Mouse (Mus musculus) limb, embryonic 14.5 days (tissue): ENCODE data around the gene Itga9. TPM values are rescaled to one million over a fixed set of nuclear protein-coding genes. Genes with fewer than 3 reads are reported as not detected.
A peak's percentile ranks its signal among the peaks of the same experiment; 100 is the strongest.

Experiments
- ATAC-seq: fragments of 200-750 bp; cut with Nextera tagmentation; 2 replicates; pipeline ENCODE4 v1.8.0; 2017; ENCODE audit warnings: low read depth, moderate number of reproducible peaks, moderate TSS enrichment; ENCODE audit not compliant: low FRiP score
- DNase-seq: peaks from one replicate; pipeline ENCODE4 v3.0.0-alpha.2; 2015; ENCODE audit warnings: low spot score
- H3K27ac ChIP-seq: fragments of 300-500 bp; sonication (generic); replicated peaks from 2 replicates; pipeline ENCODE4 v1.5.1; 2014; ENCODE audit warnings: low read depth, mild to moderate bottlenecking, low read length, moderate library complexity, mixed read lengths
- H3K27me3 ChIP-seq: fragments of 300-500 bp; sonication (generic); 2 replicates; pipeline ENCODE4 v1.6.1; 2014; ENCODE audit warnings: low read length, mixed read lengths; ENCODE audit not compliant: control insufficient read depth, insufficient read depth
- H3K36me3 ChIP-seq: fragments of 300-500 bp; sonication (generic); 2 replicates; pipeline ENCODE4 v1.6.1; 2014; ENCODE audit warnings: mild to moderate bottlenecking, low read length, moderate library complexity, mixed read lengths; ENCODE audit not compliant: control insufficient read depth, insufficient read depth
- H3K4me1 ChIP-seq: fragments of 300-500 bp; sonication (generic); 2 replicates; pipeline ENCODE4 v1.6.1; 2014; ENCODE audit warnings: antibody characterized with exemption, low read length, mixed read lengths; ENCODE audit not compliant: control insufficient read depth, insufficient read depth
- H3K4me2 ChIP-seq: fragments of 300-500 bp; sonication (generic); replicated peaks from 2 replicates; pipeline ENCODE4 v1.6.1; 2014; ENCODE audit warnings: low read depth, mild to moderate bottlenecking, low read length, moderate library complexity; ENCODE audit not compliant: severe bottlenecking
- H3K4me3 ChIP-seq: fragments of 300-500 bp; sonication (generic); replicated peaks from 2 replicates; pipeline ENCODE4 v1.5.1; 2014; ENCODE audit warnings: low read length
- H3K9ac ChIP-seq: fragments of 300-500 bp; sonication (generic); 2 replicates; pipeline ENCODE4 v1.6.1; 2014; ENCODE audit warnings: mild to moderate bottlenecking, low read depth, low read length, moderate library complexity; ENCODE audit not compliant: severe bottlenecking
- H3K9me3 ChIP-seq: fragments of 300-500 bp; sonication (generic); 2 replicates; pipeline ENCODE4 v1.6.1; 2016; ENCODE audit warnings: low read length; ENCODE audit not compliant: control insufficient read depth
- POLR2A ChIP-seq: fragments of 200-500 bp; IDR thresholded peaks from 2 replicates; pipeline ENCODE4 v1.8.0; 2012; ENCODE audit warnings: inconsistent platforms, mild to moderate bottlenecking, moderate library complexity, borderline replicate concordance; ENCODE audit not compliant: insufficient read depth, insufficient read length; ENCODE audit errors: extremely low read depth
- WGBS: fragments of 180-500 bp; shearing (Covaris S2); extraction: QIAGEN DNeasy Blood & Tissue Kit; methylation state at CpG from one replicate; pipeline ENCODE4 v1.1.7; 2014; 5-methylcytosine and 5-hydroxymethylcytosine counted together
- polyA plus RNA-seq, 2 experiments: library from polyadenylated mRNA; depleted of rRNA in 1 of 2; stranded (reverse) in 1 of 2; unstranded in 1 of 2; fragments of >200 nt; fragmentation: Nextera tagmentation in 1 of 2; extraction: Ambion mirVana in 1 of 2; gene quantifications; 2 replicates each; pipeline versions ENCODE4 v1.2.1 to v1.2.3; 2012 to 2014

The Itga9 gene
- polyA plus RNA-seq, 2 experiments: 10.0 to 19.7 TPM

DNA sequence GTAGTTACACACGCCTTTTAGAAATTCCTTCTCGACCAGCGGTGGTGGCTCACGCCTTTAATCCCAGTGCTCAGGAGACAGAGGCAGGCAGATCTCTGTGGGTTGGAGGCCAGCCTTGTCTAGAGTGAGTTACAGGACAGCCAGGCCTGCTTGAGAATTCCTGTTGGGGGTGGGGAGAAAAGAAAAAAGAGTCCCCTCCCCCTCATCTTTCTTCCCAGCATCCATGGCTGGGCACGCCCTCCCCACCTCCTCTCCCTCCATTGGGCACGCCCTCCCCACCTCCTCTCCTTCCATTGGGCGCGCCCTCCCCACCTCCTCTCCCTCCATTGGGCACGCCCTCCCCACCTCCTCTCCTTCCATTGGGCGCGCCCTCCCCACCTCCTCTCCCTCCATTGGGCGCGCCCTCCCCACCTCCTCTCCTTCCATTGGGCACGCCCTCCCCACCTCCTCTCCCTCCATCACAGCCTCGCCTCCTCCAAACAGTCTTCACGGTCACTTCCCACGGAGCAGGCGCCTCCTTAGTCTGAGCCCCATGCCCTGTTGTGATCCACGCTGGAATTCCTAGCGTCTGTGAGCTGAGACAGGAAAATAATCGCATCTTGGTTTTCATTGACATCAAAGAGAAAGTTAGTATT lies 186.8 kb downstream of the Itga9 start:
- no peak for TF ChIP-seq POLR2A
- H3K27me3 ChIP-seq: no peaks in the 10 kb centered on the region
- peaks cover 20% of the 10 kb centered on the region; the same call in 1 of the 2 replicates for H3K4me1 ChIP-seq
- H3K4me3 ChIP-seq: no peak overlapping the region
- WGBS: 80% methylated on average over 14 of the region's 21 CpGs
- DNase-seq (no peak), ATAC-seq (no peak)
- H3K9ac ChIP-seq: no peak overlapping the region
- H3K36me3 ChIP-seq: no peaks in the 10 kb centered on the region
- no peak overlapping the region for H3K27ac ChIP-seq
- no peaks in the 10 kb centered on the region for H3K9me3 ChIP-seq
- H3K4me2 ChIP-seq: no peak overlapping the region

DNA sequence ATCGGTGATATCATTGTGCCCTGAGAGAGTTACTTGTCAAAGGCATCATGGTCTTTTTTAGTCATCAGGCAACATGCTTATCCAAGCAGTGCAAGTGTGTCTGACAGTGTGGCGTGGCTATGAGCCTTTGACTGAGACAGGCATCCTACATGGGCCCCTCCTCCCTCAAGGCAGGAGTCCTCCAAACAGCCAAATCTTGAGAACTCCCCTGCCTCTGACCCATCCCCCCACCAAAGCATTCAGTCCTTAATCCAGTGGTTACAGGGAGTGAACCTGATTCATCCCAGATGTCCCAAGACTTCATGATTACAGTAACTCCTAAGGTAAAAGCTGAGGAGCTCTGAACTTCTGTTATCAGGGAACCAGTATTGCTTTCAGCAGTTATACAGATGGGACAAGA lies 188.2 kb downstream of the Itga9 start:
- H3K27me3 ChIP-seq: no peaks in the 10 kb centered on the region
- no peak for TF ChIP-seq POLR2A
- no peaks in the 10 kb centered on the region for H3K36me3 ChIP-seq
- DNase-seq: peak; percentile 45
- ATAC-seq: peak; percentile 55; the same call in 1 of the 2 replicates
- no peak overlapping the region for H3K4me3 ChIP-seq
- 35% methylated on average over 2 of the region's 2 CpGs for WGBS
- H3K9me3 ChIP-seq: no peaks in the 10 kb centered on the region
- H3K27ac ChIP-seq: peak overlapping the region; percentile 22; the same call in 1 of the 2 replicates
- peaks cover 18% of the 10 kb centered on the region; the same call in 1 of the 2 replicates for H3K4me1 ChIP-seq
- no peak overlapping the region for H3K9ac ChIP-seq
- H3K4me2 ChIP-seq: no peak overlapping the region

DNA sequence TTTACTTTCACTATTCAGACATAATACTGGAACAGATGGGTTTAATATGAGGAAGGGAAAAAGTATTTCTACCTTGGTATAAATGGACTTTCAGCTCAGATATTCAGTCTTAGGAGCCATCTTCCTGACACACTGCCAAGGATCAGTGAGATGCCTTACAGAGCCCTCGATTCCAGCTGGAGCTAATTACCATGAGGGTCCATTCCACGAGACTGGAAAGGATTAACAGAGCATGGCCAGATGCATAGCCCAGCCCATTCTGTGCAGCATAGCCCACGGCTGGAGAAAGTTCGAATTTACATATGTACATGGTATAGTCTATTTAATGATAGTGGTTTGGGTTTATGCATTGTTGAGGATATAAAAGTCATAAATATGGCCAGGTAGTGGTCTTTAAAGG lies 188.8 kb downstream of the Itga9 start:
- no peaks in the 10 kb centered on the region for H3K9me3 ChIP-seq
- peak; percentile 42 for DNase-seq
- ATAC-seq: no peak; the same call in 1 of the 2 replicates
- no peaks in the 10 kb centered on the region for H3K27me3 ChIP-seq
- H3K27ac ChIP-seq: 0 out of 2 replicates have a peak overlapping the region, but pooled peaks have one; percentile 22
- H3K36me3 ChIP-seq: no peaks in the 10 kb centered on the region
- no peak for TF ChIP-seq POLR2A
- no peak overlapping the region for H3K4me2 ChIP-seq
- WGBS: 21% methylated on average over 4 of the region's 4 CpGs
- H3K4me3 ChIP-seq: no peak overlapping the region
- no peak overlapping the region for H3K9ac ChIP-seq
- peaks cover 18% of the 10 kb centered on the region; the same call in 1 of the 2 replicates for H3K4me1 ChIP-seq

DNA sequence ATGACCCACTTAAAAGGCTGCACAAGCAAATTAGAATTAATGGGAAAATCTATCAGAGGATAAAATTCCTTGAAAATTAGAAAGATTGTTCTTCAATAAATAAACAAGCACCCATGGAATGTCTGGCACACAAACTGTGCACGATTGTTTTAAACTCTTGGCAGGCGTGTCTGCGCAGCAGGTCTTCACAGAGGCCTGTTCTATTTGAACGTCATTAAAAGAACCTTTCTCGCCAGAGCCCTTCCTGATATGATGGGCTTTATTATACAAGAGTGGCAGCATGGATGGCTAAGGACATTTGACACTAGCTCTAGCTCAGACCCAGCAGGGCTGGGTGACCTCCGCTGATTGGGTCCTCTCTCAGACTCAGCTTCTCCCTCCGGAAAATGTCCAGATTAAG lies 192.6 kb downstream of the Itga9 start:
- no peaks in the 10 kb centered on the region for H3K27me3 ChIP-seq
- H3K4me1 ChIP-seq: peaks cover 25% of the 10 kb centered on the region
- H3K4me2 ChIP-seq: no peak overlapping the region
- no peaks in the 10 kb centered on the region for H3K9me3 ChIP-seq
- H3K4me3 ChIP-seq: no peak overlapping the region
- WGBS: 58% methylated on average over 7 of the region's 7 CpGs
- H3K36me3 ChIP-seq: no peaks in the 10 kb centered on the region
- no peak overlapping the region for H3K27ac ChIP-seq
- TF ChIP-seq POLR2A: no peak
- H3K9ac ChIP-seq: no peak overlapping the region
- DNase-seq: no peak
- no peak for ATAC-seq

DNA sequence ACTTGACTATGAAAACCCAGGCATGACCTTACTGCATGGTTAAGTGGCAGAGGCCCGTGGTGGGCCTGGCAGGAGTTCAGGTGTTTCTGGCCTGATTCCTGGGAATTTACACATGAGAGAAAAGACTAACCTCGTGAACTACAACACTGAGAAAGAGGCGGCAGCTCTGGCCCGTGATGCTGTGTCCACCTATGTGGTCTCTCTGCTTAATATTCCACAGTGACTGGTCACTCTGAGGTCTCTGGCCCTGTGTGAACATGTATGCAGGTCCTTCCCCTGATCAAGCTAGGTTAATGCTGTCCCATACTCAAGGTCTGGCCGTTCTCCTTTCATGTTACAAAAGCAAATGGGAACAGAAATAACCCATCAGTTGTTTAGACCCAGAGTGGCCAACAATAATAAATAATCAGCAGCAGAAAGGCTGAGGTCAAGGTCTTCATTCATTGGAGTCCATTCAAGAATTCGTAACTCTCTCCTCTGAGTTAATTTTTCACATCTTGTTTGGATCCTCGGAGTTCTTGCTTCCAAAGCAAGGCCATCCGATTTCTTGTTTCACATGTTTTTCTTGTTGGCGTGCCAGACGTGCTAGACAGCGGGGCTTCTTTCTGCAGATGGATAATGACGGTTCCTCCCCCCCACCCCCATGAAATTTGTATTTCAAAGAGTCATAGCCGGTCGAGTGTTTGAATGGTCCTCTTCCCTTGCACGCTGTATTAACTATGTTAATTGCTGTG lies 194.9 kb downstream of the Itga9 start:
- Histone ChIP-seq H3K4me2 (no peak overlapping the region), H3K4me3 (no peak overlapping the region), H3K27me3 (no peaks in the 10 kb centered on the region), H3K27ac (0 out of 2 replicates have a peak overlapping the region, but pooled peaks have one; percentile 28), H3K9me3 (no peaks in the 10 kb centered on the region), H3K9ac (no peak overlapping the region), H3K4me1 (peaks cover 14% of the 10 kb centered on the region; the same call in 1 of the 2 replicates), H3K36me3 (no peaks in the 10 kb centered on the region)
- DNase-seq (no peak), ATAC-seq (no peak)
- TF ChIP-seq POLR2A: no peak
- WGBS: 63% methylated on average over 15 of the region's 15 CpGs
